Mouse (Mus musculus) liver, adult 2 months (tissue): ENCODE measurements at regions not wholly inside any gene's neighbourhood (a gene's known extent, or its start where the extent isn't known, plus 50 kb on each side); places are given as distances from the start of the nearest gene placed in this dataset.

Experiments used
- CTCF ChIP-seq: fragments of 200-500 bp; IDR thresholded peaks from 2 replicates; pipeline ENCODE4 v1.5.1; 2011; ENCODE audit warnings: low read depth, low read length, control low read depth
- POLR2A ChIP-seq: fragments of 200-500 bp; IDR thresholded peaks from 2 replicates; pipeline ENCODE4 v1.6.1; 2011; ENCODE audit warnings: low read length, control low read depth; ENCODE audit not compliant: insufficient read depth; ENCODE audit errors: extremely low read depth

GRCm38 (mm10) chr19:6599281-6599680 is 56.4 kb upstream of the Slc22a12 start:
- TF ChIP-seq CTCF (no peak), POLR2A (no peak)
